Mouse (Mus musculus): ENCODE measurements around the gene Abcf1. TPM values are rescaled to one million over a fixed set of nuclear protein-coding genes. Genes with fewer than 3 reads are reported as not detected.

Abcf1 gene
- total RNA-seq, 2 experiments from 2014 or later: 65.0 to 73.2 TPM

GRCm38 (mm10) chr17:35920384-35920783 lies 49.2 kb downstream of the Abcf1 start:
- no peak for DNase-seq (ENCODE audit: low spot score in 2 of 2)

GRCm38 (mm10) chr17:35919864-35920301 lies 49.7 kb downstream of the Abcf1 start:
- DNase-seq (ENCODE audit: low spot score in 2 of 2): no peak

GRCm38 (mm10) chr17:35919060-35919715 lies 50.4 kb downstream of the Abcf1 start:
- DNase-seq (ENCODE audit: low spot score in 2 of 2): peak; percentile 94 to 98

GRCm38 (mm10) chr17:35918276-35919059 lies 51.1 kb downstream of the Abcf1 start:
- DNase-seq (ENCODE audit: low spot score in 2 of 2): peak in 1 of 2 experiments; percentile 62

- DNase-seq (ENCODE audit: low spot score in 2 of 2): peak; percentile 54 to 69
These were observed 51.9 kb downstream of the Abcf1 start for GRCm38 (mm10) chr17:35917463-35918251.

GRCm38 (mm10) chr17:35917143-35917462 lies 52.5 kb downstream of the Abcf1 start:
- no peak for DNase-seq (ENCODE audit: low spot score in 2 of 2)

GRCm38 (mm10) chr17:35916297-35917142 lies 53.0 kb downstream of the Abcf1 start, which contains the start of the genes Mrps18b and Ppp1r10:
Gene Mrps18b (minus strand): TSS chr17:35916389.
Gene Ppp1r10 (plus strand): TSS chr17:35916434.
- DNase-seq (ENCODE audit: low spot score in 2 of 2): peak; percentile 99 to 100

- DNase-seq (ENCODE audit: low spot score in 2 of 2): no peak
These were observed 53.8 kb downstream of the Abcf1 start for GRCm38 (mm10) chr17:35915538-35916296.

GRCm38 (mm10) chr17:35914975-35915374 lies 54.6 kb downstream of the Abcf1 start:
- no peak for DNase-seq (ENCODE audit: low spot score in 2 of 2)

- peak; percentile 90 to 96 for DNase-seq (ENCODE audit: low spot score in 2 of 2)
These were observed 59.6 kb downstream of the Abcf1 start, which contains the start of gene Atat1 for GRCm38 (mm10) chr17:35909919-35910369. Gene Atat1 (minus strand): TSS chr17:35910075.

- DNase-seq (ENCODE audit: low spot score in 2 of 2): no peak
These were observed 60.2 kb downstream of the Abcf1 start for GRCm38 (mm10) chr17:35909186-35909918.

- DNase-seq (ENCODE audit: low spot score in 2 of 2): no peak
These were observed 62.0 kb downstream of the Abcf1 start for GRCm38 (mm10) chr17:35907609-35908008.

Small RNAs within 50 kb of the gene (microRNA-seq; reads per million reads assigned to microRNA genes)
- gene Mir1894 (0 to 0.25 reads per million in 2 experiments), gene Mir877 (228 to 241 reads per million in 2 experiments)

Other genes starting within 250 kb of the Abcf1 start
- 1 to 10 TPM; 5.2 to 6.0 TPM for gene Ier3, start 148.1 kb downstream of the Abcf1 start, total RNA-seq (2021)
- 100 to 1,000 TPM; 122 to 131 TPM for gene Flot1, start 146.5 kb downstream of the Abcf1 start, total RNA-seq (2021)
- gene Tubb5, start 131.5 kb downstream of the Abcf1 start, total RNA-seq (2021): 100 to 1,000 TPM; 326 to 341 TPM
- 10 to 100 TPM; 17.2 to 18.5 TPM for gene Mdc1, start 128.2 kb downstream of the Abcf1 start, total RNA-seq (2021)
- 1 to 10 TPM; 1.6 to 1.9 TPM for gene Nrm, start 108.4 kb downstream of the Abcf1 start, total RNA-seq (2021)
- gene Ppp1r18, start 104.2 kb downstream of the Abcf1 start, total RNA-seq (2021): 1 to 10 TPM; 7.1 to 7.6 TPM
- 10 to 100 TPM; 25.0 to 30.2 TPM for gene Dhx16, start 89.9 kb downstream of the Abcf1 start, total RNA-seq (2021)
- gene 2310061I04Rik, start 72.3 kb downstream of the Abcf1 start, total RNA-seq (2021): 10 to 100 TPM; 52.9 to 56.7 TPM
- 10 to 100 TPM; 51.0 to 59.0 TPM for gene Atat1, start 59.7 kb downstream of the Abcf1 start, total RNA-seq (2021)
- gene Mrps18b, start 53.4 kb downstream of the Abcf1 start, total RNA-seq (2021): 10 to 100 TPM; 37.8 to 44.3 TPM
- gene Ppp1r10, start 53.3 kb downstream of the Abcf1 start, total RNA-seq (2021): 10 to 100 TPM; 66.5 to 72.5 TPM
- 100 to 1,000 TPM; 147 to 150 TPM for gene Gnl1, start 10.1 kb upstream of the Abcf1 start, total RNA-seq (2021)
- gene Prr3, start 10.5 kb upstream of the Abcf1 start, total RNA-seq (2021): 10 to 100 TPM; 39.8 to 41.6 TPM
- 1 to 10 TPM; 1.1 to 1.2 TPM for gene H2-T24, start 50.8 kb upstream of the Abcf1 start, total RNA-seq (2021)
- gene H2-T23, start 63.1 kb upstream of the Abcf1 start, total RNA-seq (2021): 1 to 10 TPM; 5.4 to 5.9 TPM
- 10 to 100 TPM; 13.9 to 15.2 TPM for gene H2-T22, start 73.0 kb upstream of the Abcf1 start, total RNA-seq (2021)
- gene Gm6034, start 73.2 kb upstream of the Abcf1 start, total RNA-seq (2021): not detected
- gene Gm11127, start 88.6 kb upstream of the Abcf1 start, total RNA-seq (2021): 1 to 10 TPM in 1 of 2 experiments, under 1 TPM in 1; 0.89 to 1.6 TPM
- not detected for gene Gm19684, start 151.9 kb upstream of the Abcf1 start, total RNA-seq (2021)
- not detected for gene Gm7030, start 159.7 kb upstream of the Abcf1 start, total RNA-seq (2021)
- gene Gm8909, start 198.8 kb upstream of the Abcf1 start, total RNA-seq (2021): not detected
- gene H2-T3, start 220.5 kb upstream of the Abcf1 start, total RNA-seq (2021): not detected

Data from layer of hippocampus, adult 18-20 months (tissue).